Mouse (Mus musculus): ENCODE measurements around the gene Rpl10a. TPM values are rescaled to one million over a fixed set of nuclear protein-coding genes. Genes with fewer than 3 reads are reported as not detected.

The Rpl10a gene
- polyA plus RNA-seq, 1 experiment = 808 TPM

DNA sequence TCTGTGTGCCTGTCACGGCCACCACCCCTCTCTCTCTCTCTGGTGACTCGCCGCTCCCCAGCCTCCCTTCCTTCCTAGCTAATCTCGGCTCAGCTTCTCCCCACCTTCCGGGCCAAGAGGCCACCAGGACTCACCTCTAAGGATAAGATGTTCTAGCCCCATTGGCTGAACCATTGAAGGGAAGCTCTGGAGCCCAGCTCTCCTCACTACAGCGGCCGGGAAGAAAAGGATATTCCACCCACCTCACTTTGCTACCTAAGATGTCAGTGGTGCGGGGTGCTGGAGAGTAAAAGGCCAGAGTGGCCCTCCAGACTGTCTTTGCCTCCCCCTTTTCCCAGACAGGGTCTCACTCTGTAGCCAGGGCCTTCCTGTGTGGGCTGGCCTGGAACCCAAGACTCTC is 36.9 kb downstream of the Rpl10a start, which contains the start of gene Tulp1:
Gene Tulp1, minus strand, starts transcription at position 101 of the 400 bp plus-strand sequence.
- H3K4me1 ChIP-seq (ENCODE audit: control insufficient read depth, insufficient read depth, low read length) = no peaks in the 10 kb centered on the region; the same call in 1 of the 2 replicates
- no peak within 1 kb of the TSS for H3K4me3 ChIP-seq (replicated peaks; ENCODE audit: insufficient read depth, low read depth, low read length)
- whole genome bisulfite sequencing = 42% methylated on average over 8 of the region's 8 CpGs

DNA sequence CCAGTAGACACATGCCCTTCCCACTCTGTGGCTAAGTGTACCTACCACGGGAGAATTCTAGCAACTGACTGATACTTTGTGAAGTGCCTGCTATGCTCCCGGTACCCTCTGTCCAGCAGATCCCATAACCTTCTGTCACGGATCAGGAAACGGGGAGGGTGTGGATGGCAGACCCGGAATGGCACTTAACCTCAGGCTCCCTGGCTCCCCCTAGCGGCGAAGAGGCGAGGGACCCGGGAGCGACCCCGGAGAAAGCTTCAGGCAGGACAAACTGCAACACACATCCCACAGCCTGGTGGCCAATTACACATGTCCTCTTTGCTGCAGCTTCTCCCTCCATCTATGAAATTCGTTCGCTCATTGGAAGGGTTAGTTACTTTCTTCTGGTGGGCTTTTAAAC is 40.2 kb downstream of the Rpl10a start:
- no peak overlapping the region for H3K4me3 ChIP-seq (replicated peaks; ENCODE audit: insufficient read depth, low read depth, low read length)
- WGBS = 6% methylated on average over 13 of the region's 13 CpGs
- no peak overlapping the region for H3K27ac ChIP-seq (ENCODE audit: insufficient read depth, low read length)
- H3K4me1 ChIP-seq (ENCODE audit: control insufficient read depth, insufficient read depth, low read length) = no peaks in the 10 kb centered on the region; the same call in 1 of the 2 replicates
- peak; percentile 27 to 55 for DNase-seq
- TF ChIP-seq CTCF (IDR thresholded peaks at IDR 0.05; ENCODE audit: borderline replicate concordance, insufficient read depth, low read depth, low read length) (peak; percentile 77), POLR2A (IDR thresholded peaks at IDR 0.05; ENCODE audit: borderline replicate concordance, insufficient read depth, low read length) (no peak)
- H3K27me3 ChIP-seq (ENCODE audit: control insufficient read depth, insufficient read depth, low read length) = peaks cover 4% of the 10 kb centered on the region; the same call in 1 of the 2 replicates

More for the DNA sequence above, 36.9 kb downstream of the Rpl10a start, which contains the start of gene Tulp1:
- no peak within 1 kb of the TSS for H3K27ac ChIP-seq (ENCODE audit: insufficient read depth, low read length)
- peaks cover 5% of the 10 kb centered on the region; the same call in 1 of the 2 replicates for H3K27me3 ChIP-seq (ENCODE audit: control insufficient read depth, insufficient read depth, low read length)
- DNase-seq = no peak
- TF ChIP-seq POLR2A (IDR thresholded peaks at IDR 0.05; ENCODE audit: borderline replicate concordance, insufficient read depth, low read length) = no peak
- no peak for TF ChIP-seq CTCF (IDR thresholded peaks at IDR 0.05; ENCODE audit: borderline replicate concordance, insufficient read depth, low read depth, low read length)

DNA sequence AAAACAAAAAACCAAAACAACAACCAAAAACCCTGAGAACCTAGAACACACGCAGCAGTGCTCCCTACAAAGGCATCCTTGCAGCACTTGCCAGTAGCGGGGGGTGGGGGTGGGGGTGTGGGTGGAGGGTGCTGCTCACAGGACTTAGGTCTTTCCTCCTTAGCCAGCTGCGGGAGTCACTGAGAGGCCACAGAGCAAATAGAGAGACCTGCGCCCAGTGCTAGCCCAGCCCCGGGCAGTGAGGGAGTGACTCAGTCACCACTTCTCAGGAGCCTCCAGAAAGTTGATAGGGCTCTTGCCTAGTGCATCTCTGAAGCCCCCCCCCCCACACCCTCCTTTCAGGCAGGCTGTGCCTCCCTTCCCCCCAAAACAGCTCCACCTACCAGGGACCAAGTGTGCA is 40.8 kb downstream of the Rpl10a start:
- WGBS = 70% methylated on average over 5 of the region's 5 CpGs
- Histone ChIP-seq H3K4me1 (ENCODE audit: control insufficient read depth, insufficient read depth, low read length) (no peaks in the 10 kb centered on the region; the same call in 1 of the 2 replicates), H3K27me3 (ENCODE audit: control insufficient read depth, insufficient read depth, low read length) (peaks cover 4% of the 10 kb centered on the region; the same call in 1 of the 2 replicates), H3K4me3 (replicated peaks; ENCODE audit: insufficient read depth, low read depth, low read length) (no peak overlapping the region), H3K27ac (ENCODE audit: insufficient read depth, low read length) (no peak overlapping the region)
- TF ChIP-seq CTCF (IDR thresholded peaks at IDR 0.05; ENCODE audit: borderline replicate concordance, insufficient read depth, low read depth, low read length) = no peak
- TF ChIP-seq POLR2A (IDR thresholded peaks at IDR 0.05; ENCODE audit: borderline replicate concordance, insufficient read depth, low read length) = no peak
- no peak for DNase-seq

DNA sequence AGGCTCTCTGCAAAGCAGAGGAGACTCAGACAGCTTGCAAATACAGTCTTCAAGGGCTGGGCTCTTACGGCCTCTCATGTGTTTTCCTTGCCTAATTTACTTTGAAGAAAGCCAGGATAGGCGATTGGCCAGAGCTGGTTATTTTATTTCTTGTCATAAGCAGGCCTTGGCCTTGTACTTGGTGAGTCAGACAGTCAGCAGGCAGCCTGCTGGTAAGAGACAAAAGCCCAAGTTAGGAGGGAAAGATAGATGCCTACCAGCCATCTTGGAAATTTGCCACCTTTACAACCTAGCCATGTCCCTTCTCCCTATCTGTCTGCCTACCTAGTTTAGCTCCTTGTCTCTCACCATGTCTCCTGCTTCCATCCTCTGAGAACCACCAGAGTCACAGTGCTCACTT is 43.0 kb downstream of the Rpl10a start:
- no peaks in the 10 kb centered on the region for H3K27me3 ChIP-seq (ENCODE audit: control insufficient read depth, insufficient read depth, low read length)
- no peak overlapping the region for H3K4me3 ChIP-seq (replicated peaks; ENCODE audit: insufficient read depth, low read depth, low read length)
- no peak overlapping the region for H3K27ac ChIP-seq (ENCODE audit: insufficient read depth, low read length)
- WGBS = 64% methylated on average over 2 of the region's 2 CpGs
- no peak for TF ChIP-seq CTCF (IDR thresholded peaks at IDR 0.05; ENCODE audit: borderline replicate concordance, insufficient read depth, low read depth, low read length)
- no peak for TF ChIP-seq POLR2A (IDR thresholded peaks at IDR 0.05; ENCODE audit: borderline replicate concordance, insufficient read depth, low read length)
- no peak for DNase-seq
- H3K4me1 ChIP-seq (ENCODE audit: control insufficient read depth, insufficient read depth, low read length) = no peaks in the 10 kb centered on the region; the same call in 1 of the 2 replicates

DNA sequence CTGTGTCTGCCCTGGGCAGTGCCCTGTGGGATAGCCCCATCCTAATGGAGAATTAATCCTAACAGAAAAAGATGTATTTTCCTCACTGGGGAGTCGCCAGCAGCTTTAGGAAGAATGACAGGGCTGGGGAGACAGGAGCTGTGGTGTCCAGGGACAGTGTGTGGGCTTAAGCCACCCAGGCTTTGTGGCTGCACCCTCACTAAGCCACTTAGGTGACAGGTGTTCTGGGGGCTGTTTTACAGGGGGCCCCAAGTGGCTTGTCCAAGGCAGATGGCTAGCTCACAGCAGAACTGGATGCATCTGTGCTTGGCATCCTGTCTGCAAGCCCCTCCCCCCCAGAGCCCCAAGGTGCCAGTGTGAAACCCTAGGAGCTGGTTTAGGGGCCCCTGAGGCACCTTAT is 43.7 kb downstream of the Rpl10a start:
- no peak for DNase-seq
- no peaks in the 10 kb centered on the region; the same call in 1 of the 2 replicates for H3K4me1 ChIP-seq (ENCODE audit: control insufficient read depth, insufficient read depth, low read length)
- WGBS = 64% methylated on average over 1 of the region's 1 CpGs
- no peaks in the 10 kb centered on the region for H3K27me3 ChIP-seq (ENCODE audit: control insufficient read depth, insufficient read depth, low read length)
- H3K27ac ChIP-seq (ENCODE audit: insufficient read depth, low read length) = no peak overlapping the region
- TF ChIP-seq POLR2A (IDR thresholded peaks at IDR 0.05; ENCODE audit: borderline replicate concordance, insufficient read depth, low read length) (no peak), CTCF (IDR thresholded peaks at IDR 0.05; ENCODE audit: borderline replicate concordance, insufficient read depth, low read depth, low read length) (no peak)
- no peak overlapping the region for H3K4me3 ChIP-seq (replicated peaks; ENCODE audit: insufficient read depth, low read depth, low read length)

DNA sequence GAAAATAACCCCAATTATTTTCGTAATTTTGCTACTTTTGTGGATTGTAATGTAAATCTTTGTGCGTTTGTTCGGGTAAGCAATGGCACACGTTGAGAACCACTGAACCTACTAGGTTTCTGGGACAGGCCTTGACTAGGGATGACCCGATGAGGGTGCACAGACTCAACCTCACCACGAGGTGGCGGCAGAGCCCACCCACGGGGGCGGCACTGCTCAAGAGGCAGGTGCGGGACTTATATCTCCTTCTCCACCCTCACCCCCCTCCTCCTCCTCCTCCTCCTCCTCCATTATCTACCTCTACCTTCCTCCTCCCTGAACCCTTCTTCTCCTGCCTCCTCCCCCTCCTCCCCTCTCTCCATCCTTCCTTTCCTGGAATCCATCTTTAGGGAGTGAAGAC is 45.5 kb downstream of the Rpl10a start:
- no peaks in the 10 kb centered on the region for H3K27me3 ChIP-seq (ENCODE audit: control insufficient read depth, insufficient read depth, low read length)
- H3K27ac ChIP-seq (ENCODE audit: insufficient read depth, low read length) = no peak overlapping the region
- 19% methylated on average over 10 of the region's 10 CpGs for WGBS
- no peaks in the 10 kb centered on the region for H3K4me1 ChIP-seq (ENCODE audit: control insufficient read depth, insufficient read depth, low read length)
- no peak for TF ChIP-seq POLR2A (IDR thresholded peaks at IDR 0.05; ENCODE audit: borderline replicate concordance, insufficient read depth, low read length)
- TF ChIP-seq CTCF (IDR thresholded peaks at IDR 0.05; ENCODE audit: borderline replicate concordance, insufficient read depth, low read depth, low read length) = peak; percentile 57; the same call in 1 of the 2 replicates
- DNase-seq = no peak
- H3K4me3 ChIP-seq (replicated peaks; ENCODE audit: insufficient read depth, low read depth, low read length) = no peak overlapping the region

DNA sequence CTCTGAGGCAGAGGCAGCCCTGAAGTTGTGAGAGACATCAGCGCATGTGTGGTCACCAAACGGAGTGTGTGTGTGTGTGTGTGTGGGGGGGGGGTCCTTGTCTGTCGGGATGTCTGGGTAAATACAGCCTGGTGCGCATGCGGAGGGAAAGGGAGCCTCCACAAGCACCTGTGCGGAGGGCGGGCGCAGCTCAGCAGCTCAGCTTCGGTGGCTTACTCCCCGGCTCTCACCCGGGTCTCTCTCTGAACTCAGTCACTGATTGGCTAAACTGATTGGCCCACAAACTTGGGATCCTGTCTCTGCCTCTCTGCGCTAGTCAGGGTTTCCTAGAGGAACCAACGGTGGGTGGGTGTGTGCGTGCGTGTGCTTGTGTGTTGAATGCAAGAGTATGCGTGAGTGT is 46.2 kb downstream of the Rpl10a start:
- Histone ChIP-seq H3K4me3 (replicated peaks; ENCODE audit: insufficient read depth, low read depth, low read length) (no peak overlapping the region), H3K27ac (ENCODE audit: insufficient read depth, low read length) (no peak overlapping the region), H3K4me1 (ENCODE audit: control insufficient read depth, insufficient read depth, low read length) (no peaks in the 10 kb centered on the region), H3K27me3 (ENCODE audit: control insufficient read depth, insufficient read depth, low read length) (no peaks in the 10 kb centered on the region)
- WGBS = 30% methylated on average over 16 of the region's 16 CpGs
- DNase-seq = no peak
- TF ChIP-seq CTCF (IDR thresholded peaks at IDR 0.05; ENCODE audit: borderline replicate concordance, insufficient read depth, low read depth, low read length) (no peak), POLR2A (IDR thresholded peaks at IDR 0.05; ENCODE audit: borderline replicate concordance, insufficient read depth, low read length) (no peak)

DNA sequence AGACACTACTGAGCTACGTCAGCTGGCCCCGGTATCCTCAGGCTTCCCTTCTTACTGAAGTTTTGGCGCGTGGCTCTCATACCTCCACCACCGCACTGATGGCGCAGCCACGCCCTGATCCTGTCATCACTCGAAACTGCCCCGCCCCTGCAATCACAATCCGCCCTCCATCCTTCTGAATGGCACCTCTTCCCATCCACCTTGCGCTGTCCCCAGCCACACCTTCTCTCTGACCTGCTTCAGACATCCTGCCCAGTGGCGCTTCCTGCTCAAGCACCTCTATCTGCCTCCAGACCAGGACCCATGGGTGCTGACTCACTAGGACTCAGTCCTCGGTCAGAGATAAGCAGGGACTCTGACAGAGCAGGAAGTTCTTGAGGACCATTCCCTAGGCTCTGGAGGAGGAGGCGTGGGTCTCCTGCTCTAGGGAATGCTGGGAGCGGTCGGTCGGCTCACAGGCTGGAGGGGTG is 47.4 kb downstream of the Rpl10a start:
- no peak for DNase-seq
- no peak overlapping the region for H3K4me3 ChIP-seq (replicated peaks; ENCODE audit: insufficient read depth, low read depth, low read length)
- TF ChIP-seq POLR2A (IDR thresholded peaks at IDR 0.05; ENCODE audit: borderline replicate concordance, insufficient read depth, low read length) (no peak), CTCF (IDR thresholded peaks at IDR 0.05; ENCODE audit: borderline replicate concordance, insufficient read depth, low read depth, low read length) (no peak)
- WGBS = 18% methylated on average over 17 of the region's 17 CpGs
- H3K27ac ChIP-seq (ENCODE audit: insufficient read depth, low read length) = no peak overlapping the region
- no peaks in the 10 kb centered on the region for H3K27me3 ChIP-seq (ENCODE audit: control insufficient read depth, insufficient read depth, low read length)
- no peaks in the 10 kb centered on the region for H3K4me1 ChIP-seq (ENCODE audit: control insufficient read depth, insufficient read depth, low read length)
